Mouse (Mus musculus): ENCODE measurements around the gene Rbm28.

DNA sequence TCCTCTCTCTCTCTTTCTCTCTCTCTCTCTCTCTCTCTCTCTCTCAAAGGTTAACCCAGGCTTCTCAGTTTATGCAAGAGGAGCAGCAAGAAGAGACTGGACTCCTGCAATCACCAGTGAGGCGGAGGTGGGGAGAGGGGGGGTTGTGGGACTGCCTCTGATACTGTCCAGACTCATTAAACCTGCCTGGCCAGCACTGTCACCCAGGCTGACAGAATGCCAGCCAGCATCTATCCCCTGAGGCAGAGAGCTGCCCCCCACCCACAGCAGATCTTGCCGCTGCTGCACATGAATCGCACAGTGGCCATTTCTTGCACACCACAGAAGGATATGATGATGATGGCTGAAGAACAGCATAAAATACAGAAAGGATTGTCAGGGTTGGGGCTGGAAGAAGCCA lies 10.3 kb upstream of the Rbm28 start:
- TF ChIP-seq MEF2A (IDR thresholded peaks at IDR 0.05; ENCODE audit: borderline replicate concordance, low read depth, low read length) (no peak), HCFC1 (IDR thresholded peaks at IDR 0.05; ENCODE audit: low read depth, low read length) (no peak), EP300 (IDR thresholded peaks at IDR 0.05; ENCODE audit: low read length) (no peak), TBP (conservative IDR thresholded peaks at IDR 0.05; ENCODE audit: low read depth, low read length) (no peak), POLR2A (IDR thresholded peaks at IDR 0.05; ENCODE audit: low read depth, low read length) (no peak), ELF1 (IDR thresholded peaks at IDR 0.05; ENCODE audit: low read depth, low read length) (no peak)
